Mouse (Mus musculus) MEL (cell line): ENCODE data around the gene Gipr. TPM values are rescaled to one million over a fixed set of nuclear protein-coding genes. Genes with fewer than 3 reads are reported as not detected.

Experiments used
- DNase-seq: peaks from one replicate; pipeline ENCODE4 v3.0.0; 2011; ENCODE audit warnings: low read depth, low spot score
- H3K27ac ChIP-seq: 2 replicates; pipeline ENCODE4 v1.5.1; 2012; ENCODE audit warnings: low read depth, mild to moderate bottlenecking, control low read depth, low read length, moderate library complexity; ENCODE audit not compliant: control insufficient read depth
- H3K27me3 ChIP-seq, 2 experiments: fragments of 150-350 bp in 1 of 2; sonication (generic) in 1 of 2; 2 replicates each; pipeline ENCODE4 v1.6.1; 2012; ENCODE audit warnings: low read length in 2 of 2, mild to moderate bottlenecking in 2 of 2, improper control_type of control experiment in 1 of 2, moderate library complexity in 1 of 2; ENCODE audit not compliant: insufficient read depth in 2 of 2, control insufficient read depth in 1 of 2
- H3K36me3 ChIP-seq, 2 experiments: 2 replicates each; pipeline ENCODE4 v1.6.1; 2012 to 2014; ENCODE audit warnings: low read length in 2 of 2, improper control_type of control experiment in 1 of 2, inconsistent platforms in 1 of 2, mild to moderate bottlenecking in 1 of 2; ENCODE audit not compliant: insufficient read depth in 2 of 2, control insufficient read depth in 1 of 2
- H3K4me1 ChIP-seq, 2 experiments: fragments of 150-350 bp in 1 of 2; sonication (generic) in 1 of 2; 2 replicates each; pipeline ENCODE4 v1.6.1; 2012; ENCODE audit warnings: low read length in 2 of 2, improper control_type of control experiment in 1 of 2, mild to moderate bottlenecking in 1 of 2; ENCODE audit not compliant: insufficient read depth in 2 of 2, control insufficient read depth in 1 of 2
- H3K4me3 ChIP-seq, 2 experiments: fragments of 150-350 bp in 1 of 2; sonication (generic) in 1 of 2; 2 replicates each; pipeline ENCODE4 v1.5.1; 2012; ENCODE audit warnings: low read depth in 2 of 2, low read length in 2 of 2, mild to moderate bottlenecking in 2 of 2, moderate library complexity in 2 of 2, control low read depth in 1 of 2, improper control_type of control experiment in 1 of 2; ENCODE audit not compliant: control insufficient read depth in 1 of 2, insufficient read depth in 1 of 2
- H3K79me2 ChIP-seq: 2 replicates; pipeline ENCODE4 v1.6.1; 2012; ENCODE audit warnings: mild to moderate bottlenecking, low read length, moderate library complexity; ENCODE audit not compliant: control insufficient read depth, poor library complexity, insufficient read depth
- H3K9ac ChIP-seq: 2 replicates; pipeline ENCODE4 v1.6.1; 2012; ENCODE audit warnings: low read depth, mild to moderate bottlenecking, control low read depth, low read length, moderate library complexity; ENCODE audit not compliant: control insufficient read depth, poor library complexity, severe bottlenecking
- H3K9me3 ChIP-seq: fragments of 150-350 bp; sonication (generic); replicated peaks from 2 replicates; pipeline ENCODE4 v1.6.1; 2012; ENCODE audit warnings: mild to moderate bottlenecking, low read length, improper control_type of control experiment, moderate library complexity; ENCODE audit not compliant: insufficient read depth
- BHLHE40 ChIP-seq: IDR thresholded peaks from 2 replicates; pipeline ENCODE4 v1.6.1; 2012; ENCODE audit warnings: low read depth, mild to moderate bottlenecking, inconsistent platforms, low read length, improper control_type of control experiment, borderline replicate concordance
- CHD2 ChIP-seq: IDR thresholded peaks from 2 replicates; pipeline ENCODE4 v1.6.1; 2011; ENCODE audit warnings: low read length, improper control_type of control experiment
- CTCF ChIP-seq, 3 experiments: IDR thresholded peaks in 2 of 3; conservative IDR thresholded peaks in 1 of 3; 2 replicates each; pipeline ENCODE4 v1.5.1; 2011 to 2012; ENCODE audit warnings: low read length in 3 of 3, low read depth in 2 of 3, mild to moderate bottlenecking in 2 of 3, improper control_type of control experiment in 1 of 3, inconsistent platforms in 1 of 3, mixed read lengths in 1 of 3, moderate library complexity in 1 of 3; ENCODE audit not compliant: control insufficient read depth in 1 of 3, insufficient read depth in 1 of 3, poor library complexity in 1 of 3, severe bottlenecking in 1 of 3
- ELF1 ChIP-seq: IDR thresholded peaks from 2 replicates; pipeline ENCODE4 v1.6.1; 2014; ENCODE audit warnings: low read depth, mild to moderate bottlenecking, inconsistent platforms, low read length, improper control_type of control experiment, moderate library complexity
- EP300 ChIP-seq, 2 experiments: IDR thresholded peaks; 2 replicates each; pipeline ENCODE4 v1.6.1; 2011; ENCODE audit warnings: improper control_type of control experiment in 2 of 2, low read length in 2 of 2, low read depth in 1 of 2, mild to moderate bottlenecking in 1 of 2
- KAT2A ChIP-seq: conservative IDR thresholded peaks from 2 replicates; pipeline ENCODE4 v1.6.1; 2012; ENCODE audit warnings: low read depth, low read length, improper control_type of control experiment, inconsistent platforms
- MEF2A ChIP-seq: IDR thresholded peaks from 2 replicates; pipeline ENCODE4 v1.6.1; 2014; ENCODE audit warnings: low read depth, mild to moderate bottlenecking, inconsistent platforms, low read length, improper control_type of control experiment; ENCODE audit not compliant: poor library complexity, insufficient replicate concordance, severe bottlenecking; ENCODE audit errors: extremely low read depth
- MXI1 ChIP-seq: IDR thresholded peaks from 2 replicates; pipeline ENCODE4 v1.6.1; 2011; ENCODE audit warnings: mild to moderate bottlenecking, low read depth, low read length, improper control_type of control experiment
- MYB ChIP-seq: IDR thresholded peaks from 2 replicates; pipeline ENCODE4 v1.6.1; 2011; ENCODE audit warnings: mild to moderate bottlenecking, low read depth, low read length, improper control_type of control experiment
- MYC ChIP-seq: IDR thresholded peaks from 2 replicates; pipeline ENCODE4 v1.6.1; 2011; ENCODE audit warnings: low read depth, mild to moderate bottlenecking, low read length, improper control_type of control experiment, moderate library complexity
- NELFE ChIP-seq: IDR thresholded peaks from 2 replicates; pipeline ENCODE4 v1.6.1; 2011; ENCODE audit warnings: low read depth, low read length, improper control_type of control experiment
- POLR2A ChIP-seq, 2 experiments: IDR thresholded peaks; 2 replicates each; pipeline ENCODE4 v1.6.1; 2011 to 2012; ENCODE audit warnings: low read length in 2 of 2, mild to moderate bottlenecking in 2 of 2, control low read depth in 1 of 2, improper control_type of control experiment in 1 of 2, low read depth in 1 of 2, moderate library complexity in 1 of 2; ENCODE audit not compliant: control insufficient read depth in 1 of 2, insufficient read depth in 1 of 2, poor library complexity in 1 of 2
- POLR2AphosphoS5 ChIP-seq: IDR thresholded peaks from 2 replicates; pipeline ENCODE4 v1.6.1; 2012; ENCODE audit warnings: low read depth, borderline replicate concordance, mild to moderate bottlenecking, inconsistent platforms, low read length, moderate library complexity, mixed read lengths
- RAD21 ChIP-seq: IDR thresholded peaks from 2 replicates; pipeline ENCODE4 v1.6.1; 2011; ENCODE audit warnings: mild to moderate bottlenecking, low read depth, low read length, improper control_type of control experiment
- USF2 ChIP-seq, 2 experiments: IDR thresholded peaks; 2 replicates each; pipeline ENCODE4 v1.6.1; 2011 to 2012; ENCODE audit warnings: improper control_type of control experiment in 2 of 2, low read length in 2 of 2, borderline replicate concordance in 1 of 2, inconsistent platforms in 1 of 2, low read depth in 1 of 2, mild to moderate bottlenecking in 1 of 2; ENCODE audit not compliant: insufficient read depth in 1 of 2
- ZMIZ1 ChIP-seq: IDR thresholded peaks from 2 replicates; pipeline ENCODE4 v1.6.1; 2012; ENCODE audit warnings: low read depth, mild to moderate bottlenecking, inconsistent platforms, low read length, improper control_type of control experiment, moderate library complexity
- polyA plus RNA-seq, 2 experiments: library from polyadenylated mRNA; stranded (reverse) in 1 of 2; unstranded in 1 of 2; fragments of >175 nt in 1 of 2; fragments of >200 nt in 1 of 2; gene quantifications; 2 replicates each; pipeline versions ENCODE4 v1.2.1 to v1.2.4; 2012; ENCODE audit warnings: low replicate concordance in 2 of 2, low read depth in 1 of 2; ENCODE audit not compliant: insufficient read length in 2 of 2, insufficient read depth in 1 of 2, missing spikeins in 1 of 2
- total RNA-seq: library from RNA; depleted of rRNA; stranded (reverse); fragments of 300-350 nt; gene quantifications from 2 replicates; pipeline ENCODE4 v1.2.3, GENCODE M21; 2012

Gipr gene
- total and polyA plus RNA-seq, 3 experiments, result 0.65 to 2.1 TPM; not detected in 1

- H3K27me3 ChIP-seq, result no peaks in the 10 kb centered on the region
- H3K9ac ChIP-seq, result no peak within 1 kb of the TSS
- H3K36me3 ChIP-seq, result peaks cover 0 to 11% of the 10 kb centered on the region in 2 experiments; a peak in 2 of 4 replicates
- H3K4me1 ChIP-seq, result peaks cover 2 to 20% of the 10 kb centered on the region in 2 experiments; a peak in 3 of 4 replicates
- no peak for DNase-seq
- H3K4me3 ChIP-seq, result no peak within 1 kb of the TSS
- no peaks in the 10 kb centered on the region for H3K9me3 ChIP-seq
- no peaks in the 10 kb centered on the region for H3K79me2 ChIP-seq
- H3K27ac ChIP-seq, result no peak within 1 kb of the TSS
- no peak for TF ChIP-seq BHLHE40
- TF ChIP-seq MYC, result no peak
- no peak for TF ChIP-seq POLR2A (IDR thresholded peaks at IDR 0.05; ENCODE audit: control insufficient read depth in 1 of 2, insufficient read depth in 1 of 2, low read depth in 1 of 2, low read length in 2 of 2, poor library complexity in 1 of 2)
- no peak for TF ChIP-seq CTCF (IDR thresholded peaks at IDR 0.05 in 2 of 3, conservative IDR thresholded peaks at IDR 0.05 in 1 of 3; ENCODE audit: control insufficient read depth in 1 of 3, insufficient read depth in 1 of 3, low read depth in 2 of 3, low read length in 3 of 3, poor library complexity in 1 of 3, severe bottlenecking in 1 of 3)
- TF ChIP-seq USF2 (IDR thresholded peaks at IDR 0.05; ENCODE audit: borderline replicate concordance in 1 of 2, insufficient read depth in 1 of 2, low read depth in 1 of 2, low read length in 2 of 2), result no peak
- TF ChIP-seq NELFE, result no peak
Measured at GRCm38 (mm10) chr7:19211996-19212755, 46.2 kb upstream of the Gipr start, which contains the start of gene Gpr4. Gene Gpr4, plus strand, starts transcription at chr7:19212538.

- peaks cover 0 to 9% of the 10 kb centered on the region in 2 experiments; a peak in 2 of 4 replicates for H3K36me3 ChIP-seq
- H3K27ac ChIP-seq, result no peak overlapping the region
- H3K4me1 ChIP-seq, result peaks cover 2 to 13% of the 10 kb centered on the region in 2 experiments; a peak in 3 of 4 replicates
- no peak overlapping the region for H3K4me3 ChIP-seq
- H3K9ac ChIP-seq, result no peak overlapping the region
- H3K9me3 ChIP-seq, result no peaks in the 10 kb centered on the region
- TF ChIP-seq ELF1, result no peak
- TF ChIP-seq CHD2, result no peak
- no peak for TF ChIP-seq ZMIZ1
- TF ChIP-seq RAD21, result no peak
- TF ChIP-seq KAT2A, result no peak
- TF ChIP-seq POLR2A (IDR thresholded peaks at IDR 0.05; ENCODE audit: control insufficient read depth in 1 of 2, insufficient read depth in 1 of 2, low read depth in 1 of 2, low read length in 2 of 2, poor library complexity in 1 of 2), result no peak
- TF ChIP-seq MEF2A, result no peak
- TF ChIP-seq POLR2AphosphoS5, result no peak
- TF ChIP-seq BHLHE40, result no peak
- no peak for TF ChIP-seq MXI1
- no peak for TF ChIP-seq EP300 (IDR thresholded peaks at IDR 0.05; ENCODE audit: low read depth in 1 of 2, low read length in 2 of 2)
- TF ChIP-seq MYB, result no peak
- TF ChIP-seq NELFE, result no peak
- no peak for TF ChIP-seq CTCF (IDR thresholded peaks at IDR 0.05 in 2 of 3, conservative IDR thresholded peaks at IDR 0.05 in 1 of 3; ENCODE audit: control insufficient read depth in 1 of 3, insufficient read depth in 1 of 3, low read depth in 2 of 3, low read length in 3 of 3, poor library complexity in 1 of 3, severe bottlenecking in 1 of 3)
- H3K27me3 ChIP-seq, result no peaks in the 10 kb centered on the region
- DNase-seq, result no peak
- H3K79me2 ChIP-seq, result no peaks in the 10 kb centered on the region
Measured at GRCm38 (mm10) chr7:19211041-19211675, 45.2 kb upstream of the Gipr start.
